Comparison of ENCODE assay signal across 10 mouse cellular contexts in genomic region chr11:98753264-98753663, GRCm38 (mm10). TPM values are rescaled to one million over a fixed set of nuclear protein-coding genes. Genes with fewer than 3 reads are reported as not detected.
DNase-seq lines count a peak whose midpoint lies in the region; ATAC-seq and TF ChIP-seq lines count a peak whose summit lies in the region.
"Had no signal": no experiment of that assay in that cellular context is flagged by ENCODE, and none has a peak within 500 bp of the region (broad histone marks: within the 10 kb centered on the region; RNA-seq: fewer than 3 reads in every experiment).

No protein-coding gene starts in this region.

- H3K9ac ChIP-seq in heart, embryonic 14.5 days (ENCODE audit: low read length), result peak overlapping the region; percentile 62; the same call in 1 of the 2 replicates
- H3K9ac ChIP-seq in lung, postnatal 0 days (replicated peaks; ENCODE audit: low read depth), result no peak overlapping the region
- H3K9ac ChIP-seq in stomach, embryonic 15.5 days, result no peak overlapping the region

- H3K27ac ChIP-seq in cerebellum, adult 2 months (ENCODE audit: insufficient read depth, low read length), result peak overlapping the region; percentile 80; the same call in 1 of the 2 replicates
- H3K27ac ChIP-seq in heart, embryonic 14.5 days (replicated peaks in 1 of 2; ENCODE audit: control insufficient read depth in 1 of 2, insufficient read depth in 1 of 2, low read depth in 2 of 2, low read length in 2 of 2), result peak overlapping the region in 1 of 2 experiments; percentile 91; a peak in 1 of 4 replicates
- peak overlapping the region; percentile 79 for H3K27ac ChIP-seq in lung, postnatal 0 days (ENCODE audit: low read length)
- H3K27ac ChIP-seq in stomach, embryonic 15.5 days, result peak overlapping the region; percentile 85; the same call in 1 of the 2 replicates

- ATAC-seq in heart, embryonic 14.5 days (ENCODE audit: insufficient number of reproducible peaks, insufficient read depth, low FRiP score, low read depth), result no peak
- no peak for ATAC-seq in lung, postnatal 0 days
- ATAC-seq in stomach, embryonic 15.5 days (ENCODE audit: insufficient read depth, low FRiP score, low read depth), result no peak
- ATAC-seq: inflammation-experienced regulatory T-cells, adult 6 months had no signal

- H3K27me3 ChIP-seq in cerebellum, adult 2 months (ENCODE audit: control insufficient read depth, insufficient read depth, low read length), result no peaks in the 10 kb centered on the region
- H3K27me3 ChIP-seq in heart, embryonic 14.5 days (ENCODE audit: control insufficient read depth, insufficient read depth, low read length), result no peaks in the 10 kb centered on the region
- no peaks in the 10 kb centered on the region for H3K27me3 ChIP-seq in lung, postnatal 0 days (replicated peaks; ENCODE audit: insufficient read depth, low read length)
- no peaks in the 10 kb centered on the region for H3K27me3 ChIP-seq in stomach, embryonic 15.5 days (replicated peaks)

- TF ChIP-seq CTCF in cerebellum, adult 2 months (IDR thresholded peaks at IDR 0.05; ENCODE audit: borderline replicate concordance, insufficient read depth, low read depth, low read length), result no peak
- no peak for TF ChIP-seq CTCF in lung, postnatal 0 days (IDR thresholded peaks at IDR 0.05)
- no peak for TF ChIP-seq CTCF in lung, adult 2 months (IDR thresholded peaks at IDR 0.05; ENCODE audit: insufficient read depth, low read length)

- TF ChIP-seq EP300 in lung, postnatal 0 days (IDR thresholded peaks at IDR 0.05), result no peak

- 72% methylated on average over 5 of the region's 5 CpGs for WGBS in cerebellum, adult 2 months
- 93% methylated on average over 5 of the region's 5 CpGs for WGBS in heart, embryonic 14.5 days
- WGBS in lung, postnatal 0 days, result 86% methylated on average over 5 of the region's 5 CpGs
- WGBS in lung, adult 2 months, result 89% methylated on average over 5 of the region's 5 CpGs
- WGBS in stomach, embryonic 15.5 days, result 88% methylated on average over 5 of the region's 5 CpGs

- peaks cover 78% of the 10 kb centered on the region for H3K4me1 ChIP-seq in cerebellum, adult 2 months (ENCODE audit: control insufficient read depth, insufficient read depth, low read length)
- peaks cover 63 to 80% of the 10 kb centered on the region in 2 experiments for H3K4me1 ChIP-seq in heart, embryonic 14.5 days (ENCODE audit: control insufficient read depth in 2 of 2, insufficient read depth in 2 of 2, low read length in 2 of 2)
- H3K4me1 ChIP-seq in lung, postnatal 0 days (ENCODE audit: insufficient read depth, low read depth, low read length), result peaks cover 56% of the 10 kb centered on the region
- peaks cover 45% of the 10 kb centered on the region for H3K4me1 ChIP-seq in lung, adult 2 months (ENCODE audit: control insufficient read depth, insufficient read depth, low read length)
- H3K4me1 ChIP-seq in stomach, embryonic 15.5 days, result peaks cover 74% of the 10 kb centered on the region

- TF ChIP-seq POLR2A in cerebellum, adult 2 months (IDR thresholded peaks at IDR 0.05; ENCODE audit: borderline replicate concordance, insufficient read depth, low read length), result no peak
- no peak for TF ChIP-seq POLR2A in lung, adult 2 months (IDR thresholded peaks at IDR 0.05; ENCODE audit: borderline replicate concordance, extremely low read depth, low read depth, low read length)

- H3K36me3 ChIP-seq in heart, embryonic 14.5 days (ENCODE audit: control insufficient read depth, insufficient read depth, low read length), result peaks cover 42% of the 10 kb centered on the region
- H3K36me3 ChIP-seq in lung, postnatal 0 days (ENCODE audit: insufficient read depth, low read length), result 0 out of 2 replicates have a peak, but pooled peaks cover 5% of the 10 kb centered on the region
- peaks cover 12% of the 10 kb centered on the region; the same call in 1 of the 2 replicates for H3K36me3 ChIP-seq in stomach, embryonic 15.5 days

- no peak overlapping the region for H3K4me3 ChIP-seq in cerebellum, adult 2 months (replicated peaks; ENCODE audit: insufficient read depth, low read depth, low read length)
- no peak overlapping the region for H3K4me3 ChIP-seq in heart, embryonic 14.5 days (ENCODE audit: control insufficient read depth in 1 of 2, insufficient read depth in 1 of 2, low read depth in 1 of 2, low read length in 2 of 2)
- H3K4me3 ChIP-seq in lung, postnatal 0 days (ENCODE audit: low read depth, low read length), result no peak overlapping the region
- no peak overlapping the region for H3K4me3 ChIP-seq in lung, adult 2 months (replicated peaks; ENCODE audit: extremely low read depth, low read depth, low read length)
- no peak overlapping the region for H3K4me3 ChIP-seq in stomach, embryonic 15.5 days (replicated peaks)

- DNase-seq in cerebellum, adult 2 months, result no peak
- no peak for DNase-seq in cerebellum, adult 18-20 months
- no peak for DNase-seq in heart, adult 9 months (ENCODE audit: low spot score in 2 of 2)
- DNase-seq in lung, postnatal 0 days (ENCODE audit: low spot score), result no peak
- DNase-seq in lung, adult 2 months, result no peak
- DNase-seq in ovary, adult 18-20 months (ENCODE audit: low spot score), result no peak
- DNase-seq: thymus, postnatal 36 days had no signal

- no peaks in the 10 kb centered on the region for H3K9me3 ChIP-seq in heart, embryonic 14.5 days (ENCODE audit: control insufficient read depth, low read length)
- no peaks in the 10 kb centered on the region for H3K9me3 ChIP-seq in lung, postnatal 0 days (ENCODE audit: low read length)
- H3K9me3 ChIP-seq in stomach, embryonic 15.5 days, result no peaks in the 10 kb centered on the region

- no peak overlapping the region for H3K4me2 ChIP-seq in heart, embryonic 14.5 days (ENCODE audit: low read length)
- H3K4me2 ChIP-seq in lung, postnatal 0 days (replicated peaks; ENCODE audit: low read depth, low read length), result no peak overlapping the region
- H3K4me2 ChIP-seq in stomach, embryonic 15.5 days, result no peak overlapping the region

RNA-seq across cellular contexts. Expression of gene Thra, which starts 12.8 kb away (rescaled TPM):
- 439 and 447 TPM in 2 replicates for polyA plus RNA-seq in cerebellum, adult 2 months (2012; rRNA removed)
- 45.3 and 55.6 TPM in 2 replicates for polyA plus RNA-seq in heart, embryonic 14.5 days (2014; fragmentation: Nextera tagmentation; extraction: Ambion mirVana)
- polyA plus RNA-seq in lung, postnatal 0 days (2015; fragmentation: Nextera tagmentation; extraction: Ambion mirVana), result 38.1 and 40.5 TPM in 2 replicates
- 142 and 159 TPM in 2 replicates for polyA plus RNA-seq in lung, adult 2 months (2012; rRNA removed)
- polyA plus RNA-seq in stomach, embryonic 15.5 days (2015; fragmentation: Nextera tagmentation; extraction: Ambion mirVana), result 42.7 and 44.7 TPM in 2 replicates

RNA-seq across cellular contexts. Expression of gene Nr1d1, which starts 21.9 kb away (rescaled TPM):
- polyA plus RNA-seq in cerebellum, adult 2 months (2012; rRNA removed), result 144 and 167 TPM in 2 replicates
- polyA plus RNA-seq in heart, embryonic 14.5 days (2014; fragmentation: Nextera tagmentation; extraction: Ambion mirVana), result 6.0 and 6.4 TPM in 2 replicates
- polyA plus RNA-seq in lung, postnatal 0 days (2015; fragmentation: Nextera tagmentation; extraction: Ambion mirVana), result 6.9 and 8.9 TPM in 2 replicates
- 213 and 329 TPM in 2 replicates for polyA plus RNA-seq in lung, adult 2 months (2012; rRNA removed)
- polyA plus RNA-seq in stomach, embryonic 15.5 days (2015; fragmentation: Nextera tagmentation; extraction: Ambion mirVana), result 2.4 and 2.5 TPM in 2 replicates

RNA-seq across cellular contexts. Expression of gene Med24, which starts 24.0 kb away (rescaled TPM):
- 105 and 108 TPM in 2 replicates for polyA plus RNA-seq in cerebellum, adult 2 months (2012; rRNA removed)
- 28.5 and 31.0 TPM in 2 replicates for polyA plus RNA-seq in heart, embryonic 14.5 days (2014; fragmentation: Nextera tagmentation; extraction: Ambion mirVana)
- polyA plus RNA-seq in lung, postnatal 0 days (2015; fragmentation: Nextera tagmentation; extraction: Ambion mirVana), result 19.9 and 20.6 TPM in 2 replicates
- polyA plus RNA-seq in lung, adult 2 months (2012; rRNA removed), result 45.0 and 55.1 TPM in 2 replicates
- polyA plus RNA-seq in stomach, embryonic 15.5 days (2015; fragmentation: Nextera tagmentation; extraction: Ambion mirVana), result 36.4 and 39.7 TPM in 2 replicates

RNA-seq across cellular contexts. Expression of gene Msl1, which starts 42.1 kb away (rescaled TPM):
- polyA plus RNA-seq in cerebellum, adult 2 months (2012; rRNA removed), result 99.1 and 103 TPM in 2 replicates
- polyA plus RNA-seq in heart, embryonic 14.5 days (2014; fragmentation: Nextera tagmentation; extraction: Ambion mirVana), result 13.3 and 15.3 TPM in 2 replicates
- 16.3 and 21.3 TPM in 2 replicates for polyA plus RNA-seq in lung, postnatal 0 days (2015; fragmentation: Nextera tagmentation; extraction: Ambion mirVana)
- 39.0 and 54.3 TPM in 2 replicates for polyA plus RNA-seq in lung, adult 2 months (2012; rRNA removed)
- polyA plus RNA-seq in stomach, embryonic 15.5 days (2015; fragmentation: Nextera tagmentation; extraction: Ambion mirVana), result 23.0 and 23.6 TPM in 2 replicates

RNA-seq across cellular contexts. Expression of gene Casc3, which starts 51.4 kb away (rescaled TPM):
- 55.5 TPM in 2 replicates for polyA plus RNA-seq in cerebellum, adult 2 months (2012; rRNA removed)
- polyA plus RNA-seq in heart, embryonic 14.5 days (2014; fragmentation: Nextera tagmentation; extraction: Ambion mirVana), result 22.6 and 22.9 TPM in 2 replicates
- 22.7 and 22.9 TPM in 2 replicates for polyA plus RNA-seq in lung, postnatal 0 days (2015; fragmentation: Nextera tagmentation; extraction: Ambion mirVana)
- polyA plus RNA-seq in lung, adult 2 months (2012; rRNA removed), result 33.6 and 37.9 TPM in 2 replicates
- 31.7 and 35.3 TPM in 2 replicates for polyA plus RNA-seq in stomach, embryonic 15.5 days (2015; fragmentation: Nextera tagmentation; extraction: Ambion mirVana)

Comparison
In these comparisons a context has a peak if more than half of its experiments do, and no peak if none do; other contexts are left out.
1. RNA of gene Nr1d1, which starts 21.9 kb away (polyA plus RNA-seq): 213 to 329 TPM in lung, adult 2 months and 144 to 167 TPM in cerebellum, adult 2 months; 6.9 to 8.9 TPM in lung, postnatal 0 days, 6.0 to 6.4 TPM in heart, embryonic 14.5 days and 2.4 to 2.5 TPM in stomach, embryonic 15.5 days; every median in the first group is over 10 times any median in the second.